Mouse (Mus musculus) megakaryocyte, adult 5-6 weeks (primary cell): ENCODE data around the gene Dlg5. TPM values are rescaled to one million over a fixed set of nuclear protein-coding genes. Genes with fewer than 3 reads are reported as not detected.

Experiments
- ATAC-seq: 2 replicates; pipeline ENCODE4 v1.8.0; 2016; ENCODE audit warnings: mild to moderate bottlenecking, inconsistent platforms; ENCODE audit not compliant: poor library complexity, severe bottlenecking
- total RNA-seq, 2 experiments: library from RNA; stranded (forward) in 1 of 2; stranded (reverse) in 1 of 2; fragments of 153-499, 151-499 nt in 1 of 2; fragments of 221-1000, 200-1000 nt in 1 of 2; gene quantifications; 2 replicates each; pipeline versions ENCODE4 v1.2.3 to v1.2.4; 2015 to 2017

The Dlg5 gene
- total RNA-seq, 2 experiments from 2014 or later, result 0.04 TPM; not detected in 1

- ATAC-seq, result no peak
These were observed 111.9 kb downstream of the Dlg5 start for GRCm38 (mm10) chr14:24133801-24134200.

- ATAC-seq, result no peak
These were observed 113.6 kb downstream of the Dlg5 start for GRCm38 (mm10) chr14:24132092-24132491.

- no peak for ATAC-seq
These were observed 120.7 kb downstream of the Dlg5 start for GRCm38 (mm10) chr14:24125069-24125468.

- no peak for ATAC-seq
These were observed 121.5 kb downstream of the Dlg5 start for GRCm38 (mm10) chr14:24124171-24124570.

GRCm38 (mm10) chr14:24106734-24107133, 139.0 kb downstream of the Dlg5 start:
- ATAC-seq, result no peak

DNA sequence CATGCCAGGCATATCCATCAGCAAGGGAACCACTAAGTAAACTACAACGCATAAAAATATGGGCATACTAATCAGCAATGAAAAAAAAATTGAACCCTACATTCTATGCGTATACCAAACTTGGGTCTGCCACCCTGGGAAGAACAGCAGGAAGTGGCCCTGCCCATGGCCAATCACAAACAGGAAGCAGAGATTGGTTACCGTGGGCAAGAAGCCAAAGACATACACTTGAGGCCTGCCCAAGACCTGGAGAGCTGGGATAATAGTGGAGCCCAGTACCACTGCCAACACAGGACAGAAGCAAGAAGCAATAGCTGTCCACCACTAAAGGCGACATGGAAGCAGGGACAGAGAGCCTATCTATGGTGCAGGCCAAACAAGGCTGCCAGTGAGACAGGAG, 146.9 kb downstream of the Dlg5 start:
- ATAC-seq, result no peak

DNA sequence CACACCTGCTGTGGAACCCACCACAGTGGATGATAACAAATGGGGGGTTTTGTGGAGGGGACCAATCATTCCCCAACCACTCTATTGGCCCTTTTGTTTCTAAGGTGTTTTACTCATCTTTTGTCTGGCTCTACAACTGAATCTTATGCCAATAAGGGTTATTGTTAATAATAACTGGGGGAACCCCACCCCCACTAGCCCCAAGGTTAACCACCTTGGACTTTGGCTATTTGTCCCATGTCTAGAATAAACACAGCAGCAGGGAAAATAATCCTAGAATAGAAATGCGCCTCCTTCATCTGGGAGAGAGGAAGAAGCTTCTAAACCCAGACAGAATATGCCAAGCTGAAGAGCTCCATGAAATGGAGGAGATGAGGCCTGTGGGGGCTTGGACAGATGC, 151.1 kb downstream of the Dlg5 start:
- ATAC-seq, result no peak

- no peak for ATAC-seq
These were observed 152.5 kb downstream of the Dlg5 start for GRCm38 (mm10) chr14:24093221-24093620.

- no peak for ATAC-seq
These were observed 153.3 kb downstream of the Dlg5 start for GRCm38 (mm10) chr14:24092391-24092790.

DNA sequence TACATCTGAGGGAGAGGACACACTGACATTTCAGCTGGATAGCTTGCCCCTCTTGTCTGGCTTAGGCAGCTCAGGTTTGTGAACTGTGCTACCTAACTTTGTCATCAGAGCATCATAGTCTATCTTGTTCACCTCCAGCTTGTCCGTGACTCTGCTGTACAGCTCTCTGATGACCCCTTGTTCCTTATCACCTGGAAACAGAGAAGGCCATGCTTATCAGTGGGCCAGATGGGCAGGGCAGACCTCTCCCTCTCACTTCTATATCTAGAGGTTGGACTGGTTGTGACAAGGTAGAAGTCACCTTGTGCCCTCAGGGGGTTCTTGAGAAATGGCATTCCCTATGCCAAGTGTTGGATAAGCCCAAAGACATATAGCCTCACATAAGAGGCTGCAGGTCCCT, 154.9 kb downstream of the Dlg5 start:
- no peak for ATAC-seq

DNA sequence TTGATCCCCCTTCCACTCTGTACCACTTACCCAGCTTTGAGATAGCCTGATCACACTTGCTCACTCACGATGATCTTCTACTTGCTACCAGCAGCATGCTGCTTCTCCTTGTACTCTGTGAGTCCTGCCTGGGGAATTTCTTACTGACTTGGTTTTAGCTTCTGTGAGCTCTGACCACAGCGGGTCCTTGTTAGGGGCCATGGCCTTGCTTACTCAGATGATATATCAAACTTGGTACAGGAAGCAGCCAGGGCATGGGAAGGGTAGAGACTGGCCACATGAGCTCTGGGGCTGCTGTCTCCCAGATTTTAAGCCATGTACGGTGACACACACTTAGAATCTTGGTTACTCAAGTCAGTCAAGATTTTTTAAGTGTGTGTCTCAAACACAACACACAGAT, 156.5 kb downstream of the Dlg5 start:
- ATAC-seq, result no peak

GRCm38 (mm10) chr14:24087430-24087829, 158.3 kb downstream of the Dlg5 start:
- no peak for ATAC-seq

DNA sequence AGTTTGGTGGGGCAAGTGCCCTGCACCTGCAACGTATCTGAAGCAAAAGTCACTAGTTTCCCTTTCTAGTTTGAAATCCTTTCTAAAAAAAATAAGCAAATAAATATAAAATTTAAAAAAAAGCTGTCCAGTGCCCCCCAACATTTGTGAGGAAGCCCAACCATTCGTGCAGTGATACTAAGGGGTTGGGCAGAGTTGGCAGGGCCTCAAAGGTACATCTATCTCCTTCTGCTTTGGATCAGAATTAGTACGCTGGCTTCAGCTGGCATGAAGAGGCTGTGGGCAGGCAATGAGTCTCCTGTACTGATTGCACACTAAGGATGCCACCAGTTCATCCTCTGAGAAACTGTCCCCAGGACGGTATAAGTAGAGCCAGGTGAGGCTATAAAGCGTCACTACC, 159.2 kb downstream of the Dlg5 start:
- ATAC-seq, result no peak

Other genes starting within 250 kb of the Dlg5 start
- gene Kcnma1, start 231.4 kb downstream of the Dlg5 start, total RNA-seq (2015), result not detected in 2 replicates
- not detected in 2 replicates for gene Kcnma1, start 231.4 kb downstream of the Dlg5 start, total RNA-seq (2017)
- gene E330034G19Rik, start 47.3 kb upstream of the Dlg5 start, total RNA-seq (2015), result not detected in 2 replicates
- not detected in 2 replicates for gene E330034G19Rik, start 47.3 kb upstream of the Dlg5 start, total RNA-seq (2017)
- 10.9 and 14.0 TPM in 2 replicates for gene Polr3a, start 241.1 kb upstream of the Dlg5 start, total RNA-seq (2015)
- 9.0 and 9.8 TPM in 2 replicates for gene Polr3a, start 241.1 kb upstream of the Dlg5 start, total RNA-seq (2017)
- 3,261 and 3,399 TPM in 2 replicates for gene Rps24, start 241.2 kb upstream of the Dlg5 start, total RNA-seq (2015)
- gene Rps24, start 241.2 kb upstream of the Dlg5 start, total RNA-seq (2017), result 3,458 and 3,471 TPM in 2 replicates